In genomic region chr7:34811531-34812526, GRCm38 (mm10) we compare ENCODE assay signal across 8 mouse cellular contexts. TPM values are rescaled to one million over a fixed set of nuclear protein-coding genes. Genes with fewer than 3 reads are reported as not detected.
DNase-seq lines count a peak whose midpoint lies in the region; ATAC-seq and TF ChIP-seq lines count a peak whose summit lies in the region.

No protein-coding gene starts in this region.

- no peak for TF ChIP-seq POLR2A in bone marrow macrophage, adult 2 months (IDR thresholded peaks at IDR 0.05; ENCODE audit: borderline replicate concordance, low read depth, low read length)

- no peak for TF ChIP-seq CTCF in left cerebral cortex, adult 2 months (IDR thresholded peaks at IDR 0.05)
- no peak for TF ChIP-seq CTCF in bone marrow macrophage, adult 2 months (IDR thresholded peaks at IDR 0.05; ENCODE audit: low read depth, low read length)

- H3K27me3 ChIP-seq in heart, embryonic 14.5 days (ENCODE audit: control insufficient read depth, insufficient read depth, low read length), result peaks cover 73% of the 10 kb centered on the region
- H3K27me3 ChIP-seq in limb, embryonic 12.5 days, result peaks cover 77% of the 10 kb centered on the region
- H3K27me3 ChIP-seq in neural tube, embryonic 11.5 days (ENCODE audit: control insufficient read depth, insufficient read depth, low read length), result peaks cover 26% of the 10 kb centered on the region

- no peak for ATAC-seq in heart, embryonic 14.5 days (ENCODE audit: insufficient number of reproducible peaks, insufficient read depth, low FRiP score, low read depth)
- ATAC-seq in limb, embryonic 12.5 days (ENCODE audit: insufficient number of reproducible peaks, insufficient read depth, low FRiP score, low TSS enrichment, low read depth), result no peak
- ATAC-seq in neural tube, embryonic 11.5 days (ENCODE audit: insufficient read depth, low FRiP score, low TSS enrichment), result peak; percentile 29; the same call in 1 of the 2 replicates

- H3K27ac ChIP-seq in left cerebral cortex, adult 2 months, result peak overlapping the region; percentile 47
- H3K27ac ChIP-seq in bone marrow macrophage, adult 2 months (ENCODE audit: insufficient read depth, low read depth, low read length), result no peak overlapping the region
- no peak overlapping the region for H3K27ac ChIP-seq in heart, embryonic 14.5 days (replicated peaks in 1 of 2; ENCODE audit: control insufficient read depth in 1 of 2, insufficient read depth in 1 of 2, low read depth in 2 of 2, low read length in 2 of 2)
- H3K27ac ChIP-seq in limb, embryonic 12.5 days, result no peak overlapping the region
- H3K27ac ChIP-seq in neural tube, embryonic 11.5 days (ENCODE audit: low read depth, low read length), result peak overlapping the region; percentile 44; the same call in 1 of the 2 replicates

- H3K9ac ChIP-seq in heart, embryonic 14.5 days (ENCODE audit: low read length), result peak overlapping the region; percentile 62
- H3K9ac ChIP-seq in limb, embryonic 12.5 days (replicated peaks), result peak overlapping the region; percentile 60
- H3K9ac ChIP-seq in neural tube, embryonic 11.5 days (ENCODE audit: low read length), result peak overlapping the region; percentile 64

- WGBS in heart, embryonic 14.5 days, result under 1% methylated on average over 64 of the region's 66 CpGs
- WGBS in limb, embryonic 12.5 days, result under 1% methylated on average over 66 of the region's 66 CpGs
- WGBS in neural tube, embryonic 11.5 days, result 0% methylated on average over 66 of the region's 66 CpGs

- H3K4me3 ChIP-seq in left cerebral cortex, adult 2 months, result peak overlapping the region; percentile 67
- peak overlapping the region; percentile 38; the same call in 1 of the 2 replicates for H3K4me3 ChIP-seq in bone marrow macrophage, adult 2 months (ENCODE audit: insufficient read depth, low read length)
- H3K4me3 ChIP-seq in heart, embryonic 14.5 days (ENCODE audit: control insufficient read depth in 1 of 2, insufficient read depth in 1 of 2, low read depth in 1 of 2, low read length in 2 of 2), result peak overlapping the region; percentile 59 to 67
- peak overlapping the region; percentile 64 for H3K4me3 ChIP-seq in limb, embryonic 12.5 days (replicated peaks)
- peak overlapping the region; percentile 56 for H3K4me3 ChIP-seq in neural tube, embryonic 11.5 days (ENCODE audit: low read depth, low read length)

- H3K4me2 ChIP-seq in heart, embryonic 14.5 days (ENCODE audit: low read length), result peak overlapping the region; percentile 98
- peak overlapping the region; percentile 92 for H3K4me2 ChIP-seq in limb, embryonic 12.5 days
- peak overlapping the region; percentile 92 for H3K4me2 ChIP-seq in neural tube, embryonic 11.5 days (ENCODE audit: low read depth)

- DNase-seq in left cerebral cortex, adult 2 months (ENCODE audit: extremely low spot score in 1 of 2, low spot score in 2 of 2), result peak in 1 of 2 experiments; percentile 24
- no peak for DNase-seq in left cerebral cortex, postnatal 14 days (ENCODE audit: low spot score in 2 of 2)
- DNase-seq in neural tube, embryonic 11.5 days (ENCODE audit: low spot score), result peak; percentile 51
- no peak for DNase-seq in frontal cortex, postnatal 14 days (ENCODE audit: low spot score in 2 of 2)
- DNase-seq in c-Kit-positive CD71-positive TER-119-positive erythroid progenitor cells, embryonic 14.5 days (ENCODE audit: low spot score), result no peak

- no peaks in the 10 kb centered on the region for H3K9me3 ChIP-seq in heart, embryonic 14.5 days (ENCODE audit: control insufficient read depth, low read length)
- no peaks in the 10 kb centered on the region for H3K9me3 ChIP-seq in limb, embryonic 12.5 days
- no peaks in the 10 kb centered on the region; the same call in 1 of the 2 replicates for H3K9me3 ChIP-seq in neural tube, embryonic 11.5 days (ENCODE audit: control insufficient read depth, low read length)

- intact Hi-C loops in left cerebral cortex, adult 2 months (cut with DNase I), result loop anchor here (2.0 to 5.0 kb wide), 4 partner anchors 37 to 215 kb away; partner anchors contain the start of gene Pepd
- intact Hi-C loops in left cerebral cortex, postnatal 14 days (cut with DNase I), result loop anchor here (10.0 kb wide), 1 partner anchor 183 kb away; no protein-coding TSS in a partner anchor

- H3K4me1 ChIP-seq in bone marrow macrophage, adult 2 months (ENCODE audit: control insufficient read depth, insufficient read depth, low read length), result no peaks in the 10 kb centered on the region
- H3K4me1 ChIP-seq in heart, embryonic 14.5 days (ENCODE audit: control insufficient read depth in 2 of 2, insufficient read depth in 2 of 2, low read length in 2 of 2), result peaks cover 3 to 12% of the 10 kb centered on the region in 2 experiments; a peak in 3 of 4 replicates
- peaks cover 17% of the 10 kb centered on the region for H3K4me1 ChIP-seq in limb, embryonic 12.5 days (replicated peaks)
- no peaks in the 10 kb centered on the region for H3K4me1 ChIP-seq in neural tube, embryonic 11.5 days (ENCODE audit: control insufficient read depth, insufficient read depth, low read length)

- H3K36me3 ChIP-seq in heart, embryonic 14.5 days (ENCODE audit: control insufficient read depth, insufficient read depth, low read length), result no peaks in the 10 kb centered on the region
- no peaks in the 10 kb centered on the region for H3K36me3 ChIP-seq in limb, embryonic 12.5 days
- no peaks in the 10 kb centered on the region for H3K36me3 ChIP-seq in neural tube, embryonic 11.5 days (ENCODE audit: control insufficient read depth, insufficient read depth, low read length)

RNA-seq across cellular contexts. Expression of gene Chst8, which starts 0.7 kb away (rescaled TPM):
- 10 to 100 TPM; 20.9 to 22.0 TPM for total RNA-seq in left cerebral cortex, adult 2 months (2021)
- total RNA-seq in left cerebral cortex, postnatal 14 days (2021), result 10 to 100 TPM; 16.5 to 24.5 TPM
- polyA plus RNA-seq in bone marrow macrophage, adult 2 months (2012; ENCODE audit: insufficient read depth, insufficient read length, missing spikeins), result not detected in 2 replicates
- polyA plus RNA-seq in heart, embryonic 14.5 days (2014; fragmentation: Nextera tagmentation; extraction: Ambion mirVana), result 0.49 and 0.67 TPM in 2 replicates
- polyA plus RNA-seq in limb, embryonic 12.5 days (2016; fragmentation: Nextera tagmentation; extraction: Ambion mirVana), result 3.2 and 4.1 TPM in 2 replicates
- 19.6 and 21.2 TPM in 2 replicates for polyA plus RNA-seq in neural tube, embryonic 11.5 days (2014; fragmentation: Nextera tagmentation; extraction: Ambion mirVana)

Comparison
In these comparisons a context has a peak if more than half of its experiments do, and no peak if none do; other contexts are left out.
1. H3K27ac ChIP-seq: peak in left cerebral cortex, adult 2 months (single experiment) and neural tube, embryonic 11.5 days (single experiment); none in bone marrow macrophage, adult 2 months (single experiment), heart, embryonic 14.5 days (0 of 2) and limb, embryonic 12.5 days (single experiment).
2. Peak in every context shown above with its lines, with median percentiles within 50 percentile points of each other: H3K4me3 ChIP-seq, H3K4me2 ChIP-seq and H3K9ac ChIP-seq.